ENCODE assay signal across 8 mouse cellular contexts in the genomic region with DNA sequence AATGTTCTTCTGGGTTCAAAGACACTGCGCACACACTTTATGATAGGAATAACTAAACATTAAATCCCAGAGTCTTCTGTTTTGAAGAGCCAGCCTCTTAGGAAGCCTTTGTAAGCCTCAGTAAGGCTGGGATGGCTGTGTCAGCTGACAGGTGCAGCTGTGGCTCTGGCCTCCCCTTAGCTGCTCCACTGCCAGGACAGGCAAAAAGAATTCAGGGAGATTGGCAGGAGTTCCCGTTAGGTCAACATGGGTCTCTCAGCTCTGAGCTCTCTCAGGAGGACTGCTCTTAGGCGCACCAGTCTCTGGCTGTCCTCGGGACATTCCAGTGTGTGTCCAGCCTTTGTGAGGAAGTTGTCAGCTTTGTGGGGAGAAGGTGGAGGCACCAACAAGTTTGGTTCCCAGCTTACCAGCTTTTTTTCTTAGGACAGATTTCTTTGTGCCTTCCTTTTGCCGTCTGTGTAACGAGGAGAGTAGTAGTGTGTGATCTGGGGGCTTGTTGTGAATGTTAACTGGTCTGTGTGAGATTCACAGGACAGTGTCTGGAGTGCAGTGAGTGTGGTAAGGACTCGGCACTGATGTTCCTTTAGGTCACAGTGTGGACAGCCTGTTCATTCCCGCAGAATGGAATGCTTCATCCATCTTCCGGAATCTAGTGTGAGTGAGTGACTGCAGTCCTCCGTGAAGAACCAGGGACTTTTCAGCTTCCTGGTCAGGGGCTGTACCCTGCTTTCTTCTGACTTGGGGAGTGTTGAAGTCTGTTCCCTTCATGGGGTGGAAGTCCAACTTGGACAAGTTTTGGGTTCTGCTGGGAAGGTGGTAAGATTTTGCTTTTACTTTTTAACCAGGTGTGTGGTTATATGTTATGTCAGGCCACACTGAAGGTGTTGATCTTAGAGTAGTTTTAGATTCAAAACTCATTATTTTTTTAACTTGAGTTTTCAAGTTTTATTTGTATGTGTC. TPM values are rescaled to one million over a fixed set of nuclear protein-coding genes. Genes with fewer than 3 reads are reported as not detected.
A peak's percentile ranks its signal among the peaks of the same experiment; 100 is the strongest.
DNase-seq lines count a peak whose midpoint lies in the region; ATAC-seq lines count a peak whose summit lies in the region.

No protein-coding gene starts in this region.

- DNase-seq in adrenal gland, postnatal 14 days, result peak; percentile 53
- DNase-seq in adrenal gland, postnatal 10 days, result no peak
- DNase-seq in gastrocnemius, postnatal 25 days, result peak; percentile 68
- DNase-seq in kidney, adult 9 months, result peak; percentile 69
- no peak for DNase-seq in thymus, adult 18-20 months
- DNase-seq in left cerebral cortex, adult 9 months (ENCODE audit: low spot score in 2 of 2), result no peak
- no peak for DNase-seq in T-cell, adult 2 months (ENCODE audit: low spot score)

- 0 out of 2 replicates have a peak, but pooled peaks have one; percentile 1 for ATAC-seq in megakaryocyte, adult 5-6 weeks (ENCODE audit: poor library complexity, severe bottlenecking)

RNA-seq across cellular contexts. Expression of a gene that starts 12.9 kb away (rescaled TPM):
- 46.7 and 47.6 TPM in 2 replicates for total RNA-seq in adrenal gland, postnatal 14 days (2021)
- total RNA-seq in adrenal gland, postnatal 10 days (2021), result 10 to 100 TPM; 37.0 to 48.5 TPM
- total RNA-seq in gastrocnemius, postnatal 25 days (2021), result 10 to 100 TPM in 1 of 2 experiments, 1 to 10 TPM in 1; 9.9 to 10.3 TPM
- total RNA-seq in megakaryocyte, adult 5-6 weeks (2015), result 92.1 and 97.4 TPM in 2 replicates
- 81.7 and 104 TPM in 2 replicates for total RNA-seq in megakaryocyte, adult 5-6 weeks (2017)

Comparison
In these comparisons a context has a peak if more than half of its experiments do, and no peak if none do; other contexts are left out.
1. DNase-seq: peak in adrenal gland, postnatal 14 days (single experiment), gastrocnemius, postnatal 25 days (single experiment) and kidney, adult 9 months (single experiment); none in adrenal gland, postnatal 10 days (single experiment), thymus, adult 18-20 months (0 of 2), left cerebral cortex, adult 9 months (0 of 2) and T-cell, adult 2 months (single experiment).